Mouse (Mus musculus): ENCODE data around the gene Micu1.

DNA sequence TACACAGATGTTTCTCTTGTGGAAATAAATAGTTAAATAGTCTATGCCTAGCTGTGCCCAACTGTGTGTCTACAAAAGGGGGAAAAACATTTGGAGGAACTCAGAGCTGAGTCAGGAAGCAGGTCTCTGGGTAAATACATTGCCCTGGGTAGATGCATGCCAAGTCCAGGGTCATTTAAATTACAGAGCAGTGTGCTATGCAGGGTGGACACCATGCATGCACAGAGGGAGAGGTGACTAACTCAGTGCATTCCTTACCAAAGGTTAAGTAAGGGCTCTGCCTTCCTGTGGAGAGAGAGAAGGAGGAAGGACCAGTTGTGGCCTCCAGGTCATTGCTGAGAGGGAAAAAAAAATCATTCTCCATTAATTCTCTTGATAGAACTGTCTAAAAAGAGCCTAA, 22.4 kb downstream of the Micu1 start:
- TF ChIP-seq CTCF (IDR thresholded peaks at IDR 0.05; ENCODE audit: insufficient read depth, low read depth, low read length) (no peak), POLR2A (IDR thresholded peaks at IDR 0.05; ENCODE audit: insufficient read depth, low read depth, low read length) (no peak)

Data from olfactory bulb, adult 2 months (tissue).